Mouse (Mus musculus) layer of hippocampus, postnatal 10 days (tissue): ENCODE measurements around the gene Hbq1a. TPM values are rescaled to one million over a fixed set of nuclear protein-coding genes. Genes with fewer than 3 reads are reported as not detected.
"Not testable (repeated sequence)": the region's sequence is repeated elsewhere in the genome, so short reads cannot be mapped to it uniquely, and the experiment has no call there.

Source experiments
- DNase-seq, 2 experiments: peaks; one replicate each; pipeline ENCODE4 v3.0.0; 2021; ENCODE audit warnings: low spot score in 2 of 2
- long read RNA-seq: library from polyadenylated mRNA; stranded (forward); transcript quantifications from one replicate; pipeline ENCODE4 v2.0.0, GENCODE M21; 2023
- total RNA-seq, 2 experiments: library from RNA; stranded (reverse); gene quantifications; 2 replicates each; pipeline ENCODE4 v1.2.3; 2021

The Hbq1a gene
- total RNA-seq, result 1 to 10 TPM; 1.6 to 2.7 TPM
- long read RNA-seq, partial matches to known transcripts, result 0 of 2 reads
- long read RNA-seq, other reads (novel, unspliced or antisense), result 2 of 2 reads

DNA sequence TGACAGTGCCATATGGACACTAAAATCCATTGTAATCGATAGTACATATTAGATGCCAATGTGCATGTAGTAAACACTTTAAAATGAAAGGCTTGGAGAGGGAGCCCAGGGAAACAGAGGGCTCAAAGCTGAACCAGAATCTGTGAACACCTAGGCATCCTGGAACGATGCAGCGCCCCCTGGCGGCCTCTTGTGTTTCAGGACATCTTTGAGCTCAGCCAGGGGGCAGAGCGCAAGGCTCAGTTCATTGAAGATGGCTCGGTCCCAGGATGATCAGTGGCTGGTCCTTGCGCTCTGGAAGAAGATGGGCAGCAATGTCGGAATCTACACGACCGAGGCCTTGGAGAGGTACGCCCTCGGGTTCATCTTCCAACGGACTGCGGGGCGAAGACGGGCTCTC lies at the start of gene Hbq1a:
TSS of gene Hbq1a (plus strand) at position 205 of the 400 bp plus-strand sequence.
- DNase-seq, result peak; percentile 60 to 75

DNA sequence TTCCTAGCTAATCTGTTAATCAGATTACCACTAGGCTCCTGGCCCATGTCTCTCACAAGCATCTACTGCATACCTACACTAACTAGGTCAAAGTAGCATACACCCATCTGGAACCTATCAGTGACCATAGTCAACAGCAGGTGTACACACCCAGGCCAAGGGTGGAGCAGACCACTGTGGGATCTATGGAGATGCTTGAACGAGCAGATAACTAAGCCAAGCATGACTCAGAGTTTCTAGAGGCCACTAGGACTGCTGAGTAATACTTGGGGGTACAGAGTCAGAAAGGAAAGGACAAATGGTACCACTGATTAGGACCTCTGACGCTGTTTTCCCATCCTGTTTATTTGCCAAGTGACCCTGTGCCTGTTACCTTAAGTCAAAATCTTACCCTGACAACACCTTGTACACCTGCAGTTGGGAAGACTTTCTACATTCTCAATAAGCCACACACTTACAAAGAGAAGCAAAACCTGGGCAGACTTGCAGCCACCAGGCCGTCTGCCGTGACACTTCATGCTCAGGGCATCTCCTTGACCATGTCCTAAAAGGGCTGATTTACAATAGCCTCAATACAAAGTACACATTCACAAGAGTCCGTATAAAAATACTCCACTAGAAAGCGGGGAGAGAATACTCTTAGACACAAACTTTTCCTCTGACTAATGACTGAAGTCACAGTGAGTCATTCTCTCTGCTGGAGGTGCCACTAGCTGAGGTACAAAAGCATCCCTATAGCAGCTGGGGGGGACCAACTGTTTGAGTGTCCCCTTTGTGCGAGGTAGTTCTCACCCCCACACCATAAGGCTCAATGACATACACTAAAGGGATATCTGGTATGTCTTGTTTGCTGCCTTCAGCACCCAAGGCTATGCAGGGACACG lies 48.7 kb upstream of the Hbq1a start:
- no peak for DNase-seq

DNA sequence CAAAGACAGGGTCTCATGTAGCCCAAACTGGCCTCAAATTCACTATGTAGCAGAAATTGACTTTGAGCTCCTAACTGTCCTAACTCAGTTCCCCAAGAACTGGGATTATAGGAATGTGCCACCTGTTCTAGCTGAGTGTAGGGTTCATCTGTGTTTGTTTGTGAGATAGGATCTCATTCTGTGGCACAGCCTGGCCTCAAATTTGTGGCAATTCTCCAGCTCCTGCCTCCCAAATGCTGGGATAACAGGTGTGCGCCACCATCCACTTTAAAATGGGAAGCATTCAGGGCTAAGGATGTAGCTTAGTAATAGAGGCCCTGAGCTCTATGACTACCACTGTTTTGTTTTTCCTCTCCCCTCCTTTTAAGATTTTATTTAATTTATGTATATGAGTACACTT lies 46.7 kb upstream of the Hbq1a start:
- no peak for DNase-seq

DNA sequence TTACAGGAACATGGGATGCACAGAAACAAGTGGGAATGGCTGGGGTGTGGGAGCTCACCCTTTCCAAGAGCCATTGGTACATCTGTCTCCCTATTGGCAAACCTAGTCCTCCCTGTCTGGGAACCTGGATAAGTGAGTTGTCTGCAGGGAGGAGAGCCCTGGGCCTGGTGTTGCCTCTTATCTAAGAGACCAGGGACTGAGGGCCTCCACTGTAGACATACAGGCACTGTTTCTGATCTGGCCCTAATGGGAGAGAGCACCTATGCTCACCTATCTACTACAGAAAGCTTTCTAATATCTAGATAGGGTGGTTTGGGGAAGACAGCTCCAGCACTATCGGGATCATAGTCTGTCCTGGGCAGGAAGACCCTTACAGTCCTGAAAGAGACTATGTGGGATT lies 43.7 kb upstream of the Hbq1a start:
- DNase-seq, result no peak

GRCm38 (mm10) chr11:32256566-32256965 lies 43.3 kb upstream of the Hbq1a start:
- no peak for DNase-seq

DNA sequence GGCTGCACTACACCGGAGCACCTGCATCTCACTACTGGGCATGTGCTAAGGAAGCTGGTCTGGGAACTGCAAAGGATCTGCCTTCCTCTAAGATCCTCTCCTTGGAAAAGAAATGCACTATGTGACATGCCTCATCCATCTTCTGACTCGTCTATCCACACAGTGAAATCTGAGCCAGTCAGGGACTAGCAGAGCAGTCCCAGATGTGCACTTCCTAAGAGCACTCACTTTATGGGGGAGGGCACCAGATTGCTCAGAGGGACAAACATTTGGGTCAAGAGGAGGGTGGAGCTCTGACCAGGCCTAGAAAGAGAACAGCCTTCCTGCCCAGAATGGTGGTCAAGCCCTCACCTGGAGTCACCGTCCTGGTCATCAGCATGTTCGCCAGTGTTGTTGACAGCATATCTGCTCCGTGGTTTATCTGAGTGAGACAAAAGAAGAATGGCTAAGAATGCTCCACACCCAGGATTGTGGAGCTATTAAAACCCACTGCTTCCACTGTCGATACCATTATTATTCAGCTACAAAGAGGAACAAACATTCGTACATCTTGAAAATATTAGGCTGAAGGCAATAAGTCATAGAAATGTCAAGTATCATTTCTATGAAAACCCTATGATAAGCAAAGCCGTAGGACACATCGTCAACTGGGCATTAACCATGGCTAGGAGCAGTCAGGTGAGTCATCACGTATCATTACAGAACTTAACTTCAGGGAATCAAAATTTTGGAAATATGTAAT lies 37.0 kb upstream of the Hbq1a start:
- no peak for DNase-seq

DNA sequence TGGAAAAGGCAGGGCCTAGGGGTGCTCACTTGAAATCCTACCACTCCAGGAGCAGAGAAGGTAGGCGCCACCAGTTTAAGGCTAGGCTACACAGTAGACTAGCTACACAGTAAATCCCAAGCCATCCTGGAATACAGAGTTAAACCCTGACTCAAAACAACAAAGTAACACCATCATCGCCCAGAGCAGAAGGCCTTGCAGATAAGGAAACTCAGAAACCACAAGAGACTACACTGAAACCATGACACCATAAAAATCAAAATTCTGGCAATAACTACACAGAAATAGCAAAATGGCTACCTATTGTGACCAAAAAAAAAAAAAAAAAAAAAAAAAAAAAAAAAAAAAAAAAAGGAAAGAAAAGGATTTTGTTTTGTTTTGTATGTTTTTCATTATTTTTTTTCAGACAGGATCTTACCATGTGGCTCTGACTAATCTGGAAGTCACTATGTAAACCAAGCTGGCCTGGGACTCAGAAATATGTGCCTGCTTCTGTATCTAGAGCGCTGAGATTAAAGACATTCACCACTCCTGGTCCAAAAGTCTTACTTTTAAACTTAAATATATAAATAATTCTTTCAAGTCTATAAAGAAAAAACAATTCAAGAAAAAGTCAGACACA lies 34.6 kb upstream of the Hbq1a start:
- no peak for DNase-seq

GRCm38 (mm10) chr11:32266194-32266593 lies 33.7 kb upstream of the Hbq1a start:
- DNase-seq, result no peak

GRCm38 (mm10) chr11:32266776-32267175 lies 33.1 kb upstream of the Hbq1a start:
- DNase-seq, result no peak

DNA sequence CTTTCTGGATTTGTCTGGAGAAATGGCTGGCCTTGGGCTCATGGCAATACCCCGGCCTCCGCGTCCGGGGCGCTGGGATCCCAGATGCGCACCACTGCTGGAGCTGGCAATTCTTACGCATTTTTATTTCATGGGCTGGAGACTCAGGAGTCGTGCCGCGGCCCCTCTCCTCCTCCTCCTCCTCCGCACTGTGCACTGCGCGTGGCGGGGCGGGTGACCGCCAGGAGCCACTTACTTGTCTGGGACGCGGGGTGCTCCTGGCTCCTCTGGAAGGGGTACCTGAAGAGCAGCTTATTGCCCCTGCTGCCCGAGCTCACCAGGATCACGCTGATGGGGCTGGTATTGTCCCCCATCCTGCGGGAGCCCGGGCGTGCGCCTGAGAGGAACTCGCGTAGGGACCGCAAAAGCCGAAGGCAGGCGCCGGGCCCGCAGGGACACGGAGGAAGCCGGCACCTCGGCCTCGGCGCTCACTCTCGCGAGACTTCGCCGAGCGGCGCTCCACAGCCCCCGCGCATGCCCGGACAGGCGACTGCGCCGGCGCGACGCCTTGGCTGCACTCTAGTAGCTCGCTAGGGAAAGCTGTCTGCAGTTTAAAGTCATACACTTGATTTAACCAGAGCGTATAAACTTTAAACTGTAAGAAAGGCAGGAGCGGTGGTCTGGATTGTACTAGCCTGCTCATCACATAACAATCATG lies 32.5 kb upstream of the Hbq1a start, which contains the start of gene Nprl3:
TSS of gene Nprl3 (minus strand) at position 520 of the 697 bp plus-strand sequence.
- peak; percentile 95 to 97 for DNase-seq

DNA sequence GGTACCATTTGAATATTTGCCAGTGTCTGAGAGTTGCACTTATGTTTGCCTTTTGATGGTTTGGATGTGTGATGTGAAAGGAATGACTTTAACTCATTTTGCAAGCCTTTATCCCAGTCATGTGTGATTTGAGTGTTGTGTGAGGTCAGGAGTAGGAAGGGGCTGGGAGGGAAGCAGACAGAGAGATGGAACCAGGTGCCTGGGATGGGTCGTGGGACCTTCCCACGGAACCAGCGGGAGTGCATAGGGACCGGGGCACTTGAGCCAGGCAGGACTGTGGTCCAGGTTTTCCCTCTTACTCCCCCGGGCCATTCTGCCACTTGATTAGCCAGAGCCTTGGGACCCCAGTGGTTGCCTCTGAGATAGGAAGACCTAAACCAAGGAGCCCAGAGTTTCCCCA lies 31.9 kb upstream of the Hbq1a start:
- no peak for DNase-seq

DNA sequence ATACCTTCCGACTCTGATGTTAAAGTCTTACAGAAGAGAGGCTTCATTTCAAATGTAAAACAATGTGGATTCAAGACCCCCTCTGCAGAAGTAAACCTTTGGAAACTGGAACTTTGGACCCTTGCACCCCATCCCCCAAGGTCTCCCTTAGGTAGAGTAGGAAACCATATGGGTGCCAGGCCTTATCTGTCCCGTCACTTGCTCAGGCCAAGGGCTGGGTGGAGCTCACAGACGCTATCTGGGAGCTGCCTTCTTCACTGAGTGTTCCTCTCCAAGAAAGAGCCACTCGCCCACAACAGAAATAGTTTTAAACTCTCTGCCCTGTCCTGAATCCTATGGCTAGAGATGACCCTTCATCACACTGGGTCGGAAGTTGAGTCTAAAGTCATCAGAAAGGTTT lies 30.9 kb upstream of the Hbq1a start:
- no peak for DNase-seq

DNA sequence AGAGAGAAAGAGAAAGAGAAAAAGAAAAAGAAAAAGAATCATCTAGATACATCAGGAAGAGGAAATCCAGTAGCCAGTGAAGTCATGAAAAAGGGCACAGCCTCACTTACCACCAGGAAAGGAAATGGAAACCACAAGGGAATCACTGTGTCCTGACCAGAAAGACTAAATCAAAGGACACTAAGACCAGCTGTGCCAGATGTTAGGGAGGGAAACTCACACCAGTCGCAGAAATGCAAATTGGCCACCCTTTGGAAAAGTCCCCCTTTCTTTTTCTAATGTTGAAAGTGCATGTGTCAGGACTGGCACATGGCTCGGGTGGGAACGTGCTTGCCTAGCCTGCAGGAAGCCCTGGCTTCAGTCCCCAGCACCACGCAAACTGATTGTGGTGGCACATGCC lies 28.7 kb upstream of the Hbq1a start:
- no peak for DNase-seq

DNA sequence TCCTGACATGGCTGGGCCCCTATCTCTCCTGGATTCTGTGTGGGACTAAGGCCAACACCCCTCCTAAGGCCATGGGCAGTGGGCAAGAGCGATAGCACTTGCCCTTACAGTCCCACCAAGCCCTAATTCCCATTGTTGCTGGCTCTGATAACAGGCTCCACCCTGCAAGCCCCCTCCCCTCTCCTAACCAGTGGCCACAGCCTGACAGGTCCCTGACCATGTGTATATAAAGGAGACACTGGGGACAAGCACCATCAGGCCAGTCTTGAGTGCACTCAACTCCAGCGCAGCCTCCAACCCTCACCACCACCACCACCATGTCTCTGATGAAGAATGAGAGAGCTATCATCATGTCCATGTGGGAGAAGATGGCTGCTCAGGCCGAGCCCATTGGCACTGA lies 23.5 kb upstream of the Hbq1a start, which contains the start of gene Hba-x:
TSS of gene Hba-x (plus strand) at position 54 of the 400 bp plus-strand sequence.
- no peak for DNase-seq

DNA sequence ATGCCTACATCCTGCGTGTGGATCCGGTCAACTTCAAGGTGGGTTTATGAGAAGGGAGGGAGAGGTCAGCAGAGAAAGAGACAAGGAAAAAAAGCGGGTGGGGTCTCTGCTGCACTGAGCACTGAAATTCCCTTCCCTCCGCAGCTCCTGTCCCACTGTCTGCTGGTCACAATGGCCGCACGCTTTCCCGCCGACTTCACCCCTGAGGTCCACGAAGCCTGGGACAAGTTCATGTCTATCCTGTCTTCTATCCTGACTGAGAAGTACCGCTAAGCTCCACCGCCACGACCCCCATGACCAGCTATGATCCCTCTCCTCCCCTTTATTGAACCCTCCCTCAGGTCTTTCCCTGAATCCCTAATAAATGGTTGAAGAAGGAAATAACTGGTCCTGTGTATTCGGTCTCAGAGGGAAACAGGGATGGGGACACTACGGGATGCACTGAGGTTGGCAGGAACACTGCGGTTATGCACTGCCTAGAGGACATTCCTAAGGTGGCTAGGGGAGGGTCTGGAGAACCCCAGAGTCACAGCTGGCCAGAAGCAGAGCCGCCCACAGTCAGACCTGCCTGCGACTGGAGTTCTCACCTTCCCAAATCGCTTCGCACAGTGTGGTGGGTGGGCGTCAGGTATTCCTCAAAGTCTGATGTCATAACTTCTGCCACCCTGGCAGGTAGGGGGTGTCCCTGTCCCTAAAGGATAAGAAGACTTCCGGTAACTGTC lies 22.0 kb upstream of the Hbq1a start:
- no peak for DNase-seq

GRCm38 (mm10) chr11:32278458-32278957 lies 21.4 kb upstream of the Hbq1a start:
- no peak for DNase-seq

DNA sequence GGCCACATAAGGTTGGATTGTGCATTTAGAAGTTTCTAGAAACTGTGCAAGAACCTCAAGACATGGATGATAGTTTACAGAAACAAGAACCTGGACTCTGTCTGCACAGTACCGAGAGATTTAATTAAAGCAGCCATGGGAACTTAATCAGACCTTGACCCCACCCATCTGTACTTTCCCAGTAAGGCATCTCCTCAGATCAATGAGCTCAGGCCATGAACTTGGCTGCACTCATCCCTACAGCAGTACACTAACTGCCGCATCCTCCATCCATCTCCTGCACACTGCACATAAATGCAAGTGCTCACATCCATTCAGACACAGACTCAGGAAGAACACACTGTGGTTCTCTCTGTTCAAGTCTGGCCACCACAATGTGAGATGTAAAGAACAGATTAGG lies 19.2 kb upstream of the Hbq1a start:
- no peak for DNase-seq

GRCm38 (mm10) chr11:32281416-32282144 lies 18.3 kb upstream of the Hbq1a start:
- DNase-seq, result no peak

DNA sequence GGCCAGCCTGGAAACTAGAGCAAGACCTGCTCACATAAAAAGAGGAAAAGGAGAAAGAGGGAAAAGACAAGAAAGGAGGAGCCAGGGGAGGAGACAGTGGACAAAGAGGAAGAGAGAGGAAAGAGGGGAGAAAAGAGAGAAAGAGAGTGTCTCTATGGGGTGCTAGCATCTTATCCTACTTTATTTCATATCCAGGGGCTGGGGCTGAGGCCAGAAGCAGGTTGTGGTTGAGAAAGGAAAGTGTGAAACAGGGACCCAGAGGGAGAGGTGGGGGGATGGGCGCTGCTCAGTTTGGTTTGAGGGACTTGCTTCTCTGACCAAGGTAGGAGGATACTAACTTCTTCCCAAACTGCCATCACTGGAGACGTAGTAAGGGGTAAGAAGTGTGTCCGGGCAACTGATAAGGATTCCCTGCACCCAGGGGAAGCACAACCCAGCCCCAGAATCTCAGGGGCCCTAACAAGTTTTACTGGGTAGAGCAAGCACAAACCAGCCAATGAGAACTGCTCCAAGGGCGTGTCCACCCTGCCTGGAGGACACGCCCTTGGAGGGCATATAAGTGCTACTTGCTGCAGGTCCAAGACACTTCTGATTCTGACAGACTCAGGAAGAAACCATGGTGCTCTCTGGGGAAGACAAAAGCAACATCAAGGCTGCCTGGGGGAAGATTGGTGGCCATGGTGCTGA lies 16.6 kb upstream of the Hbq1a start, which contains the start of gene Hba-a1:
TSS of gene Hba-a1 (plus strand) at position 421 of the 687 bp plus-strand sequence.
- DNase-seq, result not testable (repeated sequence)
